Mouse (Mus musculus) heart, postnatal 0 days (tissue): ENCODE data around the gene Nid1. TPM values are rescaled to one million over a fixed set of nuclear protein-coding genes. Genes with fewer than 3 reads are reported as not detected.
A peak's percentile ranks its signal among the peaks of the same experiment; 100 is the strongest.
"Not testable (repeated sequence)": the region's sequence is repeated elsewhere in the genome, so short reads cannot be mapped to it uniquely, and the experiment has no call there.

Experiments used
- ATAC-seq: fragments of 200-750 bp; cut with Nextera tagmentation; 2 replicates; pipeline ENCODE4 v1.8.0; 2017; ENCODE audit warnings: low read depth, moderate number of reproducible peaks, moderate library complexity; ENCODE audit not compliant: insufficient read depth
- DNase-seq: peaks from one replicate; pipeline ENCODE4 v3.0.0-alpha.2; 2016; ENCODE audit warnings: low spot score
- H3K27ac ChIP-seq: fragments of 300-500 bp; sonication (generic); 2 replicates; pipeline ENCODE4 v1.5.1; 2014; ENCODE audit warnings: low read depth, mild to moderate bottlenecking
- H3K27me3 ChIP-seq: fragments of 300-500 bp; sonication (generic); 2 replicates; pipeline ENCODE4 v1.6.1; 2014; ENCODE audit warnings: low read length, mixed read lengths; ENCODE audit not compliant: control insufficient read depth, insufficient read depth
- H3K36me3 ChIP-seq: fragments of 300-500 bp; sonication (generic); replicated peaks from 2 replicates; pipeline ENCODE4 v1.6.1; 2014; ENCODE audit warnings: low read length, mixed read lengths; ENCODE audit not compliant: control insufficient read depth, insufficient read depth
- H3K4me1 ChIP-seq: fragments of 300-500 bp; sonication (generic); 2 replicates; pipeline ENCODE4 v1.6.1; 2014; ENCODE audit warnings: antibody characterized with exemption; ENCODE audit not compliant: control insufficient read depth, insufficient read depth
- H3K4me2 ChIP-seq: fragments of 300-500 bp; sonication (generic); 2 replicates; pipeline ENCODE4 v1.6.1; 2014; ENCODE audit warnings: low read depth, mild to moderate bottlenecking, low read length, moderate library complexity
- H3K4me3 ChIP-seq: fragments of 300-500 bp; sonication (generic); 2 replicates; pipeline ENCODE4 v1.5.1; 2014; ENCODE audit warnings: low read depth, low read length
- H3K9ac ChIP-seq: fragments of 300-500 bp; sonication (generic); replicated peaks from 2 replicates; pipeline ENCODE4 v1.6.1; 2014; ENCODE audit warnings: low read depth, low read length, mixed read lengths
- H3K9me3 ChIP-seq: fragments of 300-500 bp; sonication (generic); replicated peaks from 2 replicates; pipeline ENCODE4 v1.6.1; 2016; ENCODE audit warnings: low read length; ENCODE audit not compliant: control insufficient read depth
- CTCF ChIP-seq: IDR thresholded peaks from 2 replicates; pipeline ENCODE4 v1.5.1; 2016; ENCODE audit warnings: antibody characterized with exemption, control low read depth, low read depth
- EP300 ChIP-seq: IDR thresholded peaks from 2 replicates; pipeline ENCODE4 v1.6.1; 2016; ENCODE audit warnings: antibody characterized with exemption, low read depth
- WGBS: fragments of 180-500 bp; shearing (Covaris S2); extraction: QIAGEN DNeasy Blood & Tissue Kit; methylation state at CpG from one replicate; pipeline ENCODE4 v1.1.7; 2014; 5-methylcytosine and 5-hydroxymethylcytosine counted together
- polyA plus RNA-seq: library from polyadenylated mRNA; unstranded; fragments of >200 nt; fragmentation: Nextera tagmentation; extraction: Ambion mirVana; gene quantifications from 2 replicates; pipeline ENCODE4 v1.2.1, GENCODE M21; 2015
- total RNA-seq: library from RNA; depleted of rRNA; stranded (reverse); fragments of >200 nt; gene quantifications from 2 replicates; pipeline ENCODE4 v1.2.3, GENCODE M21; 2014; ENCODE audit warnings: low replicate concordance

Nid1 gene
- total and polyA plus RNA-seq, 2 experiments from 2014 or later, result 50.2 to 127 TPM

- Histone ChIP-seq H3K9ac (no peak overlapping the region), H3K9me3 (no peaks in the 10 kb centered on the region), H3K4me1 (no peaks in the 10 kb centered on the region), H3K4me3 (no peak overlapping the region), H3K4me2 (no peak overlapping the region), H3K27ac (no peak overlapping the region), H3K27me3 (no peaks in the 10 kb centered on the region), H3K36me3 (no peaks in the 10 kb centered on the region)
- no peak for TF ChIP-seq CTCF
- no peak for TF ChIP-seq EP300
- 76% methylated on average over 4 of the region's 4 CpGs for WGBS
- DNase-seq (no peak), ATAC-seq (no peak)
These were observed 20.9 kb downstream of the Nid1 start for GRCm38 (mm10) chr13:13458138-13458737.

- no peak for ATAC-seq
- Histone ChIP-seq H3K9me3 (no peaks in the 10 kb centered on the region), H3K27ac (no peak overlapping the region)
These were observed 23.3 kb downstream of the Nid1 start for GRCm38 (mm10) chr13:13460521-13461138.

GRCm38 (mm10) chr13:13461446-13462192 is 24.3 kb downstream of the Nid1 start:
- DNase-seq (no peak), ATAC-seq (no peak)
- 78% methylated on average over 4 of the region's 4 CpGs for WGBS
- Histone ChIP-seq H3K27me3 (no peaks in the 10 kb centered on the region), H3K36me3 (0 out of 2 replicates have a peak, but pooled peaks cover 3% of the 10 kb centered on the region), H3K4me1 (peaks cover 8% of the 10 kb centered on the region; the same call in 1 of the 2 replicates), H3K27ac (0 out of 2 replicates have a peak overlapping the region, but pooled peaks have one; percentile 0), H3K9ac (no peak overlapping the region), H3K9me3 (no peaks in the 10 kb centered on the region), H3K4me3 (no peak overlapping the region), H3K4me2 (no peak overlapping the region)
- TF ChIP-seq EP300, result no peak
- no peak for TF ChIP-seq CTCF

More at GRCm38 (mm10) chr13:13460521-13461138, 23.3 kb downstream of the Nid1 start:
- peaks cover 8% of the 10 kb centered on the region; the same call in 1 of the 2 replicates for H3K4me1 ChIP-seq
- no peak overlapping the region for H3K4me3 ChIP-seq
- no peak overlapping the region for H3K9ac ChIP-seq
- TF ChIP-seq CTCF, result no peak
- TF ChIP-seq EP300, result no peak
- 93% methylated on average over 2 of the region's 2 CpGs for WGBS
- 0 out of 2 replicates have a peak, but pooled peaks cover 3% of the 10 kb centered on the region for H3K36me3 ChIP-seq
- H3K27me3 ChIP-seq, result no peaks in the 10 kb centered on the region
- no peak overlapping the region for H3K4me2 ChIP-seq
- DNase-seq, result no peak

- H3K9me3 ChIP-seq, result no peaks in the 10 kb centered on the region
- no peak for TF ChIP-seq EP300
- TF ChIP-seq CTCF, result no peak
- no peaks in the 10 kb centered on the region for H3K27me3 ChIP-seq
- WGBS, result 60% methylated on average over 3 of the region's 3 CpGs
- ATAC-seq, result no peak
- H3K9ac ChIP-seq, result no peak overlapping the region
- no peak overlapping the region for H3K27ac ChIP-seq
- H3K36me3 ChIP-seq, result peaks cover 17% of the 10 kb centered on the region
- H3K4me2 ChIP-seq, result no peak overlapping the region
- H3K4me3 ChIP-seq, result no peak overlapping the region
- H3K4me1 ChIP-seq, result peaks cover 8% of the 10 kb centered on the region; the same call in 1 of the 2 replicates
- DNase-seq, result no peak
These were observed 26.6 kb downstream of the Nid1 start for GRCm38 (mm10) chr13:13463949-13464348.

GRCm38 (mm10) chr13:13467249-13467648 is 29.9 kb downstream of the Nid1 start:
- peaks cover 32% of the 10 kb centered on the region for H3K36me3 ChIP-seq
- DNase-seq, H3K27ac ChIP-seq, H3K27me3 ChIP-seq, ATAC-seq, H3K9ac ChIP-seq, H3K4me3 ChIP-seq, H3K4me1 ChIP-seq, H3K9me3 ChIP-seq, H3K4me2 ChIP-seq: not testable (repeated sequence)
